Mouse (Mus musculus) ES-E14 (cell line): ENCODE results near the gene Olfr574.

ENCODE experiments used
- CHD2 ChIP-seq: IDR thresholded peaks from 2 replicates; pipeline ENCODE4 v1.6.1; 2014; ENCODE audit warnings: mild to moderate bottlenecking, low read depth, low read length, inconsistent platforms
- HCFC1 ChIP-seq: IDR thresholded peaks from 2 replicates; pipeline ENCODE4 v1.6.1; 2012; ENCODE audit warnings: low read length, inconsistent platforms, borderline replicate concordance; ENCODE audit not compliant: insufficient read depth
- MAFK ChIP-seq: IDR thresholded peaks from 2 replicates; pipeline ENCODE4 v1.6.1; 2014; ENCODE audit warnings: mild to moderate bottlenecking, low read depth, low read length, inconsistent platforms; ENCODE audit not compliant: insufficient read depth
- ZC3H11A ChIP-seq: IDR thresholded peaks from 2 replicates; pipeline ENCODE4 v1.6.1; 2012; ENCODE audit warnings: low read depth, mild to moderate bottlenecking, inconsistent platforms, low read length, borderline replicate concordance
- ZNF384 ChIP-seq: IDR thresholded peaks from 2 replicates; pipeline ENCODE4 v1.6.1; 2012; ENCODE audit warnings: low read depth, low read length, inconsistent platforms

DNA sequence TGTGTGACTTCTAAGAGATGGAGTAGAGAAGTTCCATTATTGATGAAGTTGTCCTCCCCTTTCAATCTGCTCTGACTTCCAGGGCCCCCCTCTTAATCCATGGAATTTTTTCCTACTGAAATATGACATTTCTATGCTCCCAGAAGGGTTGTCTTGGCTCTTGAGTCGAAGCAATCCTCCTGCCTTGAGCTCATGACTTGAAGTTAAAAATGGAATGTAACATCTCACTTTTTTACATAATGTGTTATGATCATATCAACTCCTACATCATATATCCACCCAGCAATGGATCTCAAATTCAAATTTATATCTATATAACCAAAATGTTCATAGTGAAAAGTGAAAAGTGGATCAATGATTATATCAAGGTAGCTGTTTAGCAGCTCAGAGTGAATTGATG, 26.1 kb downstream of the Olfr574 start:
- no peak for TF ChIP-seq HCFC1
- no peak for TF ChIP-seq ZC3H11A
- no peak for TF ChIP-seq ZNF384
- TF ChIP-seq CHD2: no peak
- no peak for TF ChIP-seq MAFK
